Mouse (Mus musculus) right cerebral cortex, postnatal 14 days (tissue): ENCODE data around the gene Arhgap8.

Experiments
- DNase-seq: peaks from one replicate; pipeline ENCODE4 v3.0.0; 2022

The Arhgap8 gene

DNA sequence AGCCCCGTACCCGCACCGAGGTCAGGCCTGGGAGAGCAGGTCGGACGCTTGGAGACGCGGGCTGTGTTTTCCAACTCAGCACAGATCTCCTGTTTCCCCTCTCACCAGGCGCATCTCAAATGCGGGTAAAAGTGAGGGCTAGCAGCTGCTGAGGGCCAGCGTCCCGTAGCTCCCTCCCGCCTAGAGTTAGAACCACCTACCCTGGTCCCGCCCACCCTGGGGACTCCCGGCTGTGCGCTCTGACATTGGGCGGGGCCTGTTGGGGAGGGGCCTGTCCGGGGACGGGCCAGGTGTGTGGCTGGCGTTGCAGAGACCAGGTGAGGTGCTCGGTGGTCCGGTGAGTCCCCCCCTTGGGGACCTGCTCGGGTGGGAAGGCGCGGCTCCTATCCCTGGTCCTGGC, at the start of gene Arhgap8:
Gene Arhgap8 (plus strand): TSS at position 262 of the 400 bp plus-strand sequence.
- no peak for DNase-seq

GRCm38 (mm10) chr15:84670657-84671055, 49.2 kb upstream of the Arhgap8 start:
- no peak for DNase-seq

DNA sequence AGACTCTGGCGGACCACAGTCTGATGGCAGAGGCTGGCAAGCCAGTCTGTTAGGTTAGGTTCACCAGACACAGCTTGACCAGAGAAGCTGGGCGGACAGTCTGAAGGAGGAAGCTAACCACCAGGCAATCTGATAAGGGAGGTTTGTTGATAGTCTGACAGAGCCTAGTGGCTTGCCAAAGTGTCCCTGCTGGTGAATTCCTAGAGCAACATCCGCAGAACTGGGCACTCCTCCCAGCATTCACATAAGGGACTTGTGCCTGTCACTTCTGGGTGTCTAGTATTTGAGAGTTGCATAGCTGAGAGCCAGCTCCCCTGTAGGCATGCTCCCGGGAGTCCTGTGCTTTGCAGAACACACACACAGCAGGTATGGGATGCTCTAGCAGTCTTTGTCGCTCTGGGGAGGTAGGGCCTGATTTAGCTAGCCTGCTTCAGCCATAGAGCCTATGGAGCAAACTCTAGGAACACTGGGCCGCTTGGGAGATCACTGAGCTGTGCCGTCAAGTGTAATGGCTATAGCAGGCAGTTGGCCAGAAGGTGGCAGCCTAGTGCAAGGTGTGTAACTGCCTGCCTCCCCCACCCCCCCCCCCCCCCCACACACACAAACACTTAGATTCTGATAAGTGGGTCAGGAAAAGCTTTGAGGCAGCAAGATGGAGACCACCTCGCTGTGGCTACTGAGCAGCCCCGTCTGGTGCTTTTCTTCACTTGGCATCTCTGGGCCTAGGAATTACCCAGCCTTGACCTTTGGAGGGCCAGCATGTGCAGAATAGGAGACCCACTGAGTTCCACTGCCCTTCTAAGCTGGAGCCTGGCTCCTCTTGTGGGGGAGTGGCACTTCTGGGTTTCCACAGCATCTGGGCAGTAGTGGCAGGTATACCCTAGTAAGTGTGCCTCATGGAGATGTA, 48.2 kb upstream of the Arhgap8 start:
- DNase-seq = peak; percentile 72

GRCm38 (mm10) chr15:84672308-84672615, 47.6 kb upstream of the Arhgap8 start:
- DNase-seq = no peak

- DNase-seq = no peak
Measured at GRCm38 (mm10) chr15:84672616-84673015, 47.2 kb upstream of the Arhgap8 start.

DNA sequence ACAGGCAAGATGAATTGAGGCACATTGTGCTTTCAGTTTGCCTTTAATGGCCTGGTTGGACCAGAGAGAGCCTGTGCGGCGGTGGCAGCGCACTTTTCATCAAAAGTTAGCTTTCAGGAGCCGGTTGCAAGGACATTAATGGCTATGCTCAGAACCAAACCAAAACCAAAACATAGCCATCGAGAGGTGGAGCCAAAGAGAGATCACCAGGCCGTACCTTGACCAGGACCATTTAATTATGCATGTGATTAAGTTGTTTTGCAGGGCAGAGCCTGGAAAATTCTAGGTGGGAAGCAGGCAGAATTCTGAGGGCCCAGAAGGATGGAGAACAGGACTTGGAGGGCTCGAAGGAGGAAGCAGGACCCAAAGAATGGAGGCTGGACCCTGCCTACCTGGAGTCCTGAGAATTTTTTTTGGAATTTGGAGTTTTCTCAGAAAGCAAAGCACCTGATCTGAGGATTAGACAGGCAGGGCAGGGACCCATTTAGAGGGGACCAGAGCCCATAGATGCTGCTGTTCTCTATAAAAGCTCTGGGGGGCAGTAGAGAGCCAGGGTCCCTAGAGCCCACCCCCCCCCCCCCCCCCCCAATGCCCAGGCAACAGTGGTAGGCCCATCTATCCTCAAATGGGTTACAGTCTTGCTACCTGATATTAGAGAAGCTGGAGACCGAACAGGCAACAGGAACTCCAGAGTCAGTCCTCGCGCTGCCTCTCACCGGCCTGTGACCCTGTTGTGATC, 45.4 kb upstream of the Arhgap8 start:
- no peak for DNase-seq

DNA sequence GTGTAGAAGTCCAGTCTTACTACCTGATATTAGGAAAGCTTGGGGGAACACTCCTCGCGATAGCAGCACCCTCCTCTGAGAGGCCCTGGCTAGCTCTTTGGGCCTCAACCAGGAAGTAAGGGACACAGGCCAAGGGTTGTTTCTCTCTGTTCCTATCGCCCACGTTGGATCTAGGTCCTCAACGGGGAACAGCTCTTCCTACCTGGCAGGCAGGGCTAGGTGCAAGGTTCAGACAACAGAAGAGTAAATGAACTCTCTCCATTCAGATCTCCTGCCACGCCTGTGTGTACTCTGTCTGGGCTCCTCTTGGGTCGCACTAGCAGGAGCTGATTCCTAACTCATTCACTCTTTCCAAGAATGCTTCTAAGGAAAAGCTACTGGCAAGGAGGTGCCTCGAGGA, 44.5 kb upstream of the Arhgap8 start:
- DNase-seq = no peak

GRCm38 (mm10) chr15:84677943-84678342, 41.9 kb upstream of the Arhgap8 start:
- DNase-seq = no peak

- DNase-seq = no peak
Measured at GRCm38 (mm10) chr15:84679090-84679489, 40.8 kb upstream of the Arhgap8 start.

- DNase-seq = no peak
Measured at GRCm38 (mm10) chr15:84679794-84680193, 40.1 kb upstream of the Arhgap8 start.

DNA sequence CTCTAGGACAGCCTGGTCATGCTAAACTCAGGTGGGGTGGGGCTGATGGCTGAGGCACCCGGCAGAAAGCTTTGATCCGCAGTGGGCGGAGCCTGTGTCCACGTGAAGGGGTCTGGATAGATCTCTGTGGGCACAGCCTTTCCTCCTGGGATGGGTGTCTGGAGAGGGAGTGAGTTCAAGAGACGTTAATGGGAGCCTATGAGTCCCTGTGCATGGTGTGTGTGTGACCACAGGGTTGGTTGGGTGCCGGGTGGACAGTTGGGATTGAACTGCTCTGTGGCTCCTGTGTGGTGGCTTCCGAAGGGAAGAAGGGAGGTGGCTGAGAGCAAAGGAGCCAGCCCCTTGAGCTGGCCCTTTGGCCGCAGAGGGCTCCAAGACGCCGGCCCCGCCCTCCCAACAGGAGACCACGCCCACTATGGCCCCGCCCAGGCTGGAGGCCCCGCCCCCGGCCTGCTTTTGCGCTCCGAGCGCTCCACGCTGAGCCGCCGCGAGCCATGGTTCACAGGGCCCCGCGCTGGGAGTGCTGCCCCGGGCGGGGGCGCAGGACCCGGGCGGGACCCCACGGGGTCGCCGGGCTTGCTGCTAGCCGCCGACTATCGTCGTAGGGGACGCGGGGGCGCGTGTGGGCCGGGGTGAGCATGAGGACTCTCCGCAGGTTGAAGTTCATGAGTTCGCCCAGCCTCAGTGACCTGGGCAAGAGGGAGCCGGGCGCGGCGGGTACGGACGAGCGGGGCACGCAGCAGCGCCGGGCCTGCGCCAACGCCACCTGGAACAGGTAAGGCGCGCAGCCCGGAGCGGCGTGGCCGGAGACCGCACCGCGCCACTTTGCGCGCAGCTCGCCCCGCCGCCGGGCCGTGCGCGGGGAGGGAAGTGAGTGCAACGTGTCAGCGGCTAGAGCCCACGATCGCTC, 39.1 kb upstream of the Arhgap8 start:
- DNase-seq = peak; percentile 67

DNA sequence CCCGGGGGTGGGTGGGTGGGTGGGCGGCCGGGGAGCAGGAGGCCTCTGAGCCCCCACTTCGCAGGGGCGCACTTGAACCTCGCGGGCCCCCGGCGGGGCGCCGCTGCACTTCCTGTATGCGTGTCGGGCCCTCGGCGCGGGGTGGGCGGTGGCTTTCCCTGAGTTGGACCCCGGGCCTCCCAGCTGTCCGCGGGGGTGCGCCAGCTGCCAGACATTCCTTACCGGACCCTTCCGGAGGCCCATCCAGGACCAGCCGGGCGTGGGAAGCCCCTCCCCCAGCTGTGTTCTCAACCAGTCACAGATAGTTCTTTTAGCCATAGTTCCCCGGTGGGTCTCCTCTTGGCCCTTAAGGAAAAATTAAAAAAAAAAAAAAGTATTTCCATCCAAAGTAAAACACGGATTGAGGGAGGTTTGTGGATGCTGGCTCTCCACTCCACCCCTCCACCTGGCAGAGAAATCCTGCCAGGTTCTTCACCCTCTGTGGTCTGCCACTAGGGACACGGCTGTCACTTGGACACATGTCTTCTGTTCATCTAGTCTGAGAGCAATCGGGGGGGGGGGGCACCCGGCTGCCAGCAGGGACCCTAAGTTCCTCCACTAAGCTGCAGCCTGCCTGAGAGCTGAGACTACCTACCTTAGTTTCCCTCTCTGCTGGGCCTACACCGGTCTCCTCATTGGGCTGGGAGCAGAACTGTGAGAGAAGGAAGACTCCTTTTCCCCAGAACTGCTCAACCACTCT, 38.2 kb upstream of the Arhgap8 start:
- DNase-seq = peak; percentile 35

DNA sequence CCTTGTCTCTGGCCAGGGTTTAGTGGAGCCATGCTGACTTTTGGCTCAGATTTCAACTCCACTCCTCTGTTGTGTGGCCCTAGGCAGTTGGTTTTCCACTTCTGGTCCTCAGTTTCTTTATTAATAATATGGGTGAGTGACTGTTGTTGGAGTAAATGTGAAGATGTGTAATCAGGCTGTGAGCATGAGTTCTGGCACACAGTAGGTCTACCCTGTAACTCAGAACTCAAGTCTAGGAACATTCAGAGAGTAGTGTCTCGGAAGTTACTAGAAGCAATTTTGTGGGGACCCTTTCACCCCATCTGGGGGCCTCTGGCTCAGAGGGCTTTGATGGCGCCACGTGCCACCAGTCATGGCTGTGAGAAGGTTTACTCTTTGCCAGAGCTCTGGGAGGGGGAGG, 37.6 kb upstream of the Arhgap8 start:
- DNase-seq = no peak

- no peak for DNase-seq
Measured at GRCm38 (mm10) chr15:84682821-84683220, 37.0 kb upstream of the Arhgap8 start.

DNA sequence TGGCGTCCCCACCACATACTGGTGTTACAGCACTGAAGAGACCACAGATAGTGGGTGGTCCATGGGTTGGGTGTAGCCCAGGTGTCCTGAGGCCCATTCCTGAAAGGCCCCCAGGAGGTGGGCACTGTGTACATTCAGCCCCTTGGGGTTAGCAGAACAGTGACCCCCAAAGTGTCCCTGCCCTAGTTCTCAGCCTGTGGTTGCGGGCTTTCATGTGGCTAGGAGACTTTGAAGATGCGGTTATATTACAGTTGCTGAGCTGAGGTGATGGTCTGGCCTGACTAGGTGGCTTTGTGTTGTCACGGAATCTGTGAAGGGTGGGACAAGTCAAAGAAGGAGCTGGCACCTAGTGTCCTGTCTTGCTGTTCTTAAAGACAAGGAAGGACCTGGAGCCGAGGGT, 35.3 kb upstream of the Arhgap8 start:
- no peak for DNase-seq

DNA sequence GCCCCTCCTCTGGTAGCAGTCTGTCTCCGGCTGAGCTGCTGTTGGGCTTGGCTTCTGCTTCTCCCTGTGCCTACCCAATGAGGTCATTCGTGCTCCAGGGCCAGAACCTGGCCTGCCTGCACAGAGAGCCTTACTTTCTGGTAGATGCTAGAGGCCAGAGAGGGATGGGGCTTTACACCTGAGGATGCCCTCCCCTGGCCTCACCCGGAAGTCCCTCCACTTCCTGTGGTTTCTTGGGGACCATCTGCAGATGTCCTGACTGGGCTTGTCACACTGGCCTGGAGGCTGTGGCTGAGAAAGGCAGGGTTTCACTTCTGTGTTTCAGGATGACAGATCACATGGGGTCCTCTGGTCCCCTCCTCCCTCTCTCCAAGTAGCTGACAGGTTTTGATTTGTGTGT, 34.4 kb upstream of the Arhgap8 start:
- DNase-seq = no peak

- DNase-seq = no peak
Measured at GRCm38 (mm10) chr15:84687904-84688303, 31.9 kb upstream of the Arhgap8 start.

GRCm38 (mm10) chr15:84689356-84689755, 30.5 kb upstream of the Arhgap8 start:
- DNase-seq = no peak

GRCm38 (mm10) chr15:84691513-84691912, 28.3 kb upstream of the Arhgap8 start:
- no peak for DNase-seq

DNA sequence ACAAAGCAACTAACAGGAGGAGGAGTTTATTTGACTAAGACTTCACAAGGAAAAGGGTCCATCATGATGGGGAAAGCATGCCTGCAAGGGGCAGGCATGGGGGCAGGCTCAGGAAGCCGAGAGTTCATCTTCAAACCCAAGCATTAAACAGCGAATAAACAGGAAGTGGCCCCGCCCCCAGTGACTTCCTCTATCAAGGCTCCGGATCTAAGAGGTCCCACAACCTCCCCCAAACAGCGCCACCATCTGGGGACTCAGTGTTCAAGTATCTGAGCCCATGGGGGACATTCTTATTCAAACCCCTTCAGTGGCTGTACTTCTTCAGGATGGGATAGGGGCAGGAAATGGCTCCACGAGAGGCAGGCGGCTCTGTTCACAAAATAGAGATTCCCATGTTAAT, 27.2 kb upstream of the Arhgap8 start:
- DNase-seq = no peak

DNA sequence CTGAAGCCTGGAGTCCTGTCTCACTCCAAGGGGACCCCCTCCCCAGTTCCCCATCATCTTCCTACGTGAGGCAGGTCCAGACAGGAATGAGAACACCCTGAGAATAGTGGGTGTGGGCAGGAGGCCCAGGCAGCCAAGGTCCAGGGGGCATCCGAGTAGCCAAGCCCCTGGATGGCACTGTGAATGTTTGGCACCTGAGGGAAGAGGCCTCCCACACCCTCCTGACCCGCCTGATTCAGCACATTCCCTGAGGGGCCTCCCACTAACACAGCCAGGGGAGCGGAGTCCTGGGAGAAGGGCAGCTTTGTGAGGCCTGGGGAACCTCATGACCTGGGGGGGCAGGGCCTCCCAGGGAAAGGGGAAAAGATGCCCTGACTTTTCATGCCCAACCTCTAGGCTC, 23.8 kb upstream of the Arhgap8 start:
- no peak for DNase-seq

DNA sequence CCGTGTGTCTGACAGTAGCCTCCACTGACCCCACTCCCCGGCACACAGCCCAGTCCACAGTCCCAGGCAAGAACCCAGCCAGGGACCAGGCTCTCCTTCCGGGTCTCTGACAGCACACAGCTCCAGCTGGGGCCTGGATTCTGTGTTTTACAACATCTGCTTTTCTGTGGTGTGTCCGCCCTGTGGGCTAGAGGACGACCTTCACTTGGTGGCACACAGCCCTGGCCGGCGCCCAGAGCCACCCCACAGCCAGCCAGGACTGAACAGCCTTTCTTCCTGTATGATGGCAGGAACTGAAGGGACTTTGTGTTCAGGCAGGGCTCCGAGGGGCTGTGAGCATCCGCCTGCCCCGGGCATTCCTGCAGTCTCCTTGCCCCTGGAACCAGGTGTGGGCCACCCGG, 22.2 kb upstream of the Arhgap8 start:
- DNase-seq = peak; percentile 45

GRCm38 (mm10) chr15:84698189-84698588, 21.7 kb upstream of the Arhgap8 start:
- DNase-seq = no peak
